Mouse (Mus musculus) B cell, adult 2 months (primary cell): ENCODE measurements around the gene Arl4a.

ENCODE experiments used
- DNase-seq, 2 experiments: peaks; one replicate each; pipeline ENCODE4 v3.0.0; 2022

The Arl4a gene

GRCm38 (mm10) chr12:40008459-40008858 lies 29.4 kb downstream of the Arl4a start:
- no peak for DNase-seq

- no peak for DNase-seq
Measured at GRCm38 (mm10) chr12:40004766-40005165, 33.1 kb downstream of the Arl4a start.

GRCm38 (mm10) chr12:39998853-39999195 lies 39.0 kb downstream of the Arl4a start:
- no peak for DNase-seq

GRCm38 (mm10) chr12:39998070-39998852 lies 39.6 kb downstream of the Arl4a start:
- DNase-seq = no peak

GRCm38 (mm10) chr12:39997651-39998050 lies 40.2 kb downstream of the Arl4a start:
- no peak for DNase-seq

- DNase-seq = no peak
Measured at GRCm38 (mm10) chr12:39996015-39996414, 41.8 kb downstream of the Arl4a start.

- DNase-seq = no peak
Measured at GRCm38 (mm10) chr12:39995609-39996008, 42.2 kb downstream of the Arl4a start.

GRCm38 (mm10) chr12:39992767-39993302 lies 45.0 kb downstream of the Arl4a start:
- no peak for DNase-seq

- no peak for DNase-seq
Measured at GRCm38 (mm10) chr12:39990830-39991780, 46.7 kb downstream of the Arl4a start.

GRCm38 (mm10) chr12:39989136-39989535 lies 48.7 kb downstream of the Arl4a start:
- no peak for DNase-seq

- DNase-seq = no peak
Measured at GRCm38 (mm10) chr12:39987177-39987576, 50.6 kb downstream of the Arl4a start.

- no peak for DNase-seq
Measured at GRCm38 (mm10) chr12:39985639-39986038, 52.2 kb downstream of the Arl4a start.

GRCm38 (mm10) chr12:39979792-39980191 lies 58.0 kb downstream of the Arl4a start:
- no peak for DNase-seq

GRCm38 (mm10) chr12:39979066-39979465 lies 58.8 kb downstream of the Arl4a start:
- DNase-seq = no peak

GRCm38 (mm10) chr12:39977996-39978590 lies 59.7 kb downstream of the Arl4a start:
- DNase-seq = no peak

- no peak for DNase-seq
Measured at GRCm38 (mm10) chr12:39976426-39976825, 61.4 kb downstream of the Arl4a start.

GRCm38 (mm10) chr12:39975829-39976340 lies 61.9 kb downstream of the Arl4a start:
- no peak for DNase-seq

- DNase-seq = no peak
Measured at GRCm38 (mm10) chr12:39974977-39975583, 62.7 kb downstream of the Arl4a start.

- no peak for DNase-seq
Measured at GRCm38 (mm10) chr12:39974273-39974672, 63.6 kb downstream of the Arl4a start.

GRCm38 (mm10) chr12:39969500-39969899 lies 68.3 kb downstream of the Arl4a start:
- DNase-seq = no peak

GRCm38 (mm10) chr12:39968109-39968508 lies 69.7 kb downstream of the Arl4a start:
- DNase-seq = no peak

- DNase-seq = no peak
Measured at GRCm38 (mm10) chr12:39959166-39959565, 78.7 kb downstream of the Arl4a start.
